Mouse (Mus musculus) embryonic fibroblast, embryonic 13.5 days (primary cell): ENCODE results near the gene Dnah8. TPM values are rescaled to one million over a fixed set of nuclear protein-coding genes. Genes with fewer than 3 reads are reported as not detected.

Experiments used
- H3K27ac ChIP-seq: 2 replicates; pipeline ENCODE4 v1.5.1; 2012; ENCODE audit warnings: low read length, control low read depth, inconsistent platforms; ENCODE audit not compliant: insufficient read depth
- H3K4me1 ChIP-seq: 2 replicates; pipeline ENCODE4 v1.6.1; 2011; ENCODE audit warnings: low read length; ENCODE audit not compliant: control insufficient read depth, insufficient read depth
- H3K4me3 ChIP-seq: 2 replicates; pipeline ENCODE4 v1.5.1; 2011; ENCODE audit warnings: mild to moderate bottlenecking, control low read depth, low read length; ENCODE audit not compliant: insufficient read depth
- CTCF ChIP-seq: IDR thresholded peaks from 2 replicates; pipeline ENCODE4 v1.5.1; 2011; ENCODE audit warnings: mild to moderate bottlenecking, control low read depth, low read length, moderate library complexity, borderline replicate concordance; ENCODE audit not compliant: insufficient read depth
- POLR2A ChIP-seq: IDR thresholded peaks from 2 replicates; pipeline ENCODE4 v1.6.1; 2011; ENCODE audit warnings: low read depth, mild to moderate bottlenecking, control low read depth, low read length, moderate library complexity
- polyA plus RNA-seq: library from polyadenylated mRNA; stranded (reverse); fragments of >200 nt; gene quantifications from 2 replicates; pipeline ENCODE4 v1.2.4, GENCODE M21; 2011; ENCODE audit warnings: low read depth; ENCODE audit not compliant: missing spikeins, insufficient read length

Gene Dnah8
- polyA plus RNA-seq, 1 experiment, result 1.7 TPM

DNA sequence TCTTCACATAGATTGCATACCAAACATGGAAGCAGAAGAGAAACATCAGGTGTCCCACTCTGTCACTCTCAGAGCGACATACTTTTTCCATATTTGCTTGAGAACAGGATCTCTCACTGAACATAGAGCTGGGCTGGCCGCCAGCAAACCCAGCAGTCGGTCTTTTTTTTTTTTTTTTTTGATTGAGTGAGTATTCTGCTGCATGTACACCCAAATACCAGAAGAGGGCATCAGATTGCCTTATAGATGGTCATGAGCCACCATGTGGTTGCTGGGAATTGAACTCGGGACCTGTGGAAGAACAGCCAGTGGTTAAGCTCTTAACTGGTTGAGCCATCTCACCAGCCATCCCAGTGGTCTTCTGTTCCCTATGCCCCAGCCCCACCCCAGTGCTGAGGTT lies 299.4 kb downstream of the Dnah8 start:
- no peaks in the 10 kb centered on the region for H3K4me1 ChIP-seq
- H3K27ac ChIP-seq, result no peak overlapping the region
- H3K4me3 ChIP-seq, result no peak overlapping the region
- TF ChIP-seq POLR2A, result no peak
- no peak for TF ChIP-seq CTCF

Other genes starting within 250 kb of the Dnah8 start
- 14.9 and 21.3 TPM in 2 replicates for gene Btbd9, start 47.9 kb upstream of the Dnah8 start, polyA plus RNA-seq
- gene Glo1, start 2.5 kb downstream of the Dnah8 start, polyA plus RNA-seq, result 117 and 124 TPM in 2 replicates